Mouse (Mus musculus) ovary, postnatal 10 days (tissue): ENCODE results near the gene Tbx15.

Experiments used
- DNase-seq: peaks from one replicate; pipeline ENCODE4 v3.0.0; 2022; ENCODE audit warnings: low spot score

Tbx15 gene

GRCm38 (mm10) chr3:99240213-99240720, at the start of gene Tbx15:
Gene Tbx15, plus strand, starts transcription at chr3:99240381.
- no peak for DNase-seq

- DNase-seq = no peak
Observed at GRCm38 (mm10) chr3:99193576-99193975, 46.6 kb upstream of the Tbx15 start.

- no peak for DNase-seq
Observed at GRCm38 (mm10) chr3:99203331-99203730, 36.9 kb upstream of the Tbx15 start.

- DNase-seq = no peak
Observed at GRCm38 (mm10) chr3:99208416-99208815, 31.8 kb upstream of the Tbx15 start.

DNA sequence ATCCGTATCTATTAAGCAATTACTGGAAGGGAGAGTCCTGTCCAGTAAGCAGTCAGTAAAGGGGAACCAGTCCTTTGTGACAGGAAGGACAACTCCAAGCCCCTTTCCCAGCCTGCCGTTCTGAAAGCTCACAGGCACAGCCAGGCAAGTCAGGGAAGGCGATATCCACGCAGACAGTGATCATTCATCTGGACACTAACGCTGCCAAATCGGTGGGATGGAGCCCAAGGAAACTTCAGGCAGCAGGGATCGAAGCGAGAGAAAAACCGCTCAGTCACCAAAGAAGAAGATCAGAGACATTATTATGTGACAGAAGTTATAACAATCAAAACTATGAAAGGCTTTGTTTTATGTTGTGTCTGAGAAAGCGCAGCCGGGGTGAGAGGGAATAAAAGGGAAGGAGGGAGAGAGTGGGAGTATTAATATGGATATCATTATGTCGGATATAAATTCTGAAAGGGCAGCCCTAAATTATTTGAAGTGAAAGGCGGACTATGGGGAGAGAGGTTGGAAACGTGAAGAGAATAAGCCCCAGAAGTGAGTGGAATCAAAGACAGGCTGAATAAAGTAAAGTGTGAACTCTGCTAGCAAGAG, 29.0 kb upstream of the Tbx15 start:
- DNase-seq = no peak

- DNase-seq = no peak
Observed at GRCm38 (mm10) chr3:99227807-99228206, 12.4 kb upstream of the Tbx15 start.

- DNase-seq = no peak
Observed at GRCm38 (mm10) chr3:99233393-99234318, 6.5 kb upstream of the Tbx15 start.

DNA sequence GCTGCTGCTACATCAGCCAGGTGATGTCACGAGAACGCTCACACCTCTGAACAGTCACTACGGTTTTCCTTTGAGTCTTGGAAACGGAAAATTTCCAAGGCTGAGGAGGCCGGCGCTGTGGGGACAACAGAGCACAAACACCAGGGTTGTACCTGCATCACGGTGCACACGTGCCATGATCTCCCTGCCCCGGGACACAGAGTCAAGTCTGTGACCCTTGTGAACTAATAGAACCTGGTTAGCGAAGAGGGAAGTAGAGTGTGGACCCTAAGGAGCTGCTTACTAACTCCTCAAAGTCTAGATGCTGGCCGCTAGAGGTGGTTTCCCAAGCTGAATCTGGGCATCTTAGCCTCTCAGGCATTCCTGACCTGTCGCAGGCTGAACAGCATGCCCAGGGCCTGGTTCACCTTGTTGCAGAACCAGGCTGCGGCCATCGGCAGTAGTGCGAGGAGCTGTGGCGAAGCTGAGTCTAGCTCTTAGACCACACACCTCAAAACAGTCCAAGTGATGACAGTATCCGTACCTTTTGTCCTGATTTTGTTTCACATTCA, 5.8 kb upstream of the Tbx15 start:
- no peak for DNase-seq

DNA sequence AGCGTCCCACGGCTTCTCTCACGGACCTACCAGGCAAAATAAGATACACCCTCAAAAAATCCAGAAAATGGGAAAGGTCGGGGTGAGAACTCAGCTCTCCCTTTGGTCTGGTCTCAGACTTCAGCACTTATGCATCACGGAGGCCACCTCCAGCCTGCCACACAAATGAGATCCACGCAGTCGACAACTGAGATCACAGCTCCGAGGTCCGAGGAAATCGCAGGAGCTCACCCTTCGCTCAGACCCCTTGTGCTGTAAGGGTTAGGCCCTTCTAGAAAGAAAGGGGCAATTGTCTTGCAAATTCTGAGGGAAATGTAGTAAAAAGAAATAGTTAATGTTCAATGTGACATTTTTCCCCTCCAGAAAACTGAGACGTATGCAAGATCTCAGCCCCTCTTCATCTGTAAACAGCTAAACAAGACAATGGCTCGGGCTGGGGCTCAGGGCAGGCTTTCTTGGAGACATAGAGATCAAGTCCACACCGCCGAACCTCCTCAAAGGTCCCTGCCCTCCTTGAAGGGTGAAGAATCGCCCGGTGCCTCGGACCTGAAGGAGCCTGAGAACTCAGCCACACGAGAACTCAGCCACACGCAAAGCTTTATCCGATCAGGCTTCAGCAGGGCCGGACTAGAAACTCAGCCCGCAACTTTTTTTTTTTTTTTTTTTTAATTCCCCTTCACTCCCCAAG, 4.9 kb upstream of the Tbx15 start:
- no peak for DNase-seq

DNA sequence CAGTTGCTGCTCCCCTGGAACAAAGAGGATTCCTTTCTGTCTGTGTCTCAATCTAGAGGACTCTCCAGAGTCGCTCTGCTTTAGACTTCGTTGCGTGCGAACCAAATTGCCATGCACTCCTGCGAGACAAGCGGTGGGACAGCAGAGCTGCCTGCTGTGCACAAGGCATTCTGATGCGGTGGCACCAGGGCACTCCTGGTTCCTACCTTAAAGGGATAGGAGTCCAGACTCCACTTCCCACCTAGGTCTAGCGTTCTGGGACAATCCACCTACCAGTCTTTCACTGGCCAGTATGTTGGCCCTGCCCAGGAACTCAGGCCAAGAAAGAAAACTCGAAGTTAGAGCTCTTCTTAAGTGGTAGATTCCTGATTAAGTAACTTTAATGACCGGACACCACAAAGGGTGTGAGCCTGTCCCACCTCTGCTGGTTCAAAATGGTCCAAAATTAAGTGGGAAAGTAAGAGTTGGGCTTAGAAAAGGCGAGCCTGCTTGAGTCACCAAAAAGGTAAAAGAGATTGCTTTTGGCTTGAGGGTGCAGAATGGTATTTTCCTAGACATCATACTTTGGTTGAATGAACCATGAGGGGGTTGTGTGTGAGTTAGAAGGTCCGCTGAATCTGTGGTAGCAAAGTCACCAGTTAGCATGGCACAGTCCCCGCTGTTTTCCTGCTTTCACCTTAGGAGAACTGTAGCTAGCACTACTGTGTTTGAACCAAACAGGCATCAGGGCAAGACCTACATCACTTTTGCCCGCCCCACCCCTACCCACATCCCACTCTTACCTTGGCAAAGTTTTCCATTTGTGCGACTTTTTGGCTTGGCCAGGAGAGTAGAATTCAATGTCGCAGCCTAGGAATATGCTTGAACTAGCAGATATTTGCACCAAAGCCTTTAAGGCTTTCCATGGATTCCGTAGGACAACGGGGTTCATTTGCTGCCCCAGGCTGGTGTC, 4.1 kb upstream of the Tbx15 start:
- DNase-seq = no peak

DNA sequence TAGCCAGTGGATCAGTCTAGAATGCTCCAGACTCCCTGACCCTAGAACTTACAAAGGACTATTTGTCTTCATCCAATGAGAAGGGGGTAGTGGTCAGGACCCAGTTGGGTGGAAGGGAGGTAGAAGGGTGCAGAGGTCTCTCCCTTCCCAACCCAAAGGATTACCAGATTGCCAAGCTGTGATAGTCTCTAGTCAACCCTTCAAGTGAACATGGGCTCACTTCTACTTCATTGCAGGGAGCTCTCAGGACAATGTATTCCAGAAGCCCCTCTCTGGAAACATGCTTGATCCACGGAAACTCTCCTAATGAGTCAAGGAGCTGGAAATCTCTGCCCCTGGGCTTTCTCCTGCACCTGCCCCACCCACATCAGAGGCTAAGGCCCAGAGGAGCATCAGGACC, 1.5 kb upstream of the Tbx15 start:
- DNase-seq = no peak

DNA sequence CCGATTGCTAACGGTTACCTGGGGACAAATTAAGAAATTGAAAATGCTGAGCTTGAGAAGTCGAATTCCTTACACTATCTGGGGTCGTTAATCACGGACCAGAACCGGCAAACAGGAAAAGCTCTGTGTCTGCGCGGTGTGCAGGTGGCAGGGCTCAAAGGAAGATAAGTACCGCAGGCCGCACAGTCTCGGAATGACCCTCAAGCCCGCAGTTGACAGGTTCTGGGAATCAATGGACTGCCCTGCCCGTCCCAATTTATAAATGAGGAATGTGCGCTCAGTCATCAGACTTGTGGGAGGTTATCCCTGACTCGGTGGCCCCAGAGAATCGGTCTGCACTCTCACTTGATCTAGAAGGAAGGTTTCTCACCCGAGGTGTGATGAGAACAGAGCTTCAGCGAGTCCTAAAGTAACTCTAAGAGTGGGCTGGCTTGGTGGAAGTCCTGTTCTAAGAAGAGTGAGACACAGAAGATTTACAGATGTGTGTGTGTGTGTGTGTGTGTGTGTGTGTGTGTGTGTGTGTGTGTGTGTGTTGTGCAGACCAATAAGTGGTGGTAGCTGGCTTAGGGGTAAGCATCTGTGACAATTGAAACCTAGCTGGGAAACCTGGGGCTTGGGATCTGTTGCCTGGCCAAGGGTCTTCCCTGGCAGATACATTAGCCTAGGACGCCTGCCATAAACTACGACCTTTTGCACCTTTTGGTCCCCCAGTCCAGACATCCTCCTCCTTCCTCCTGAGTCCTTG, 708 bp upstream of the Tbx15 start:
- DNase-seq = no peak

- no peak for DNase-seq
Observed at GRCm38 (mm10) chr3:99240811-99241738, 894 bp downstream of the Tbx15 start.

GRCm38 (mm10) chr3:99242481-99242880, 2.3 kb downstream of the Tbx15 start:
- DNase-seq = no peak

- no peak for DNase-seq
Observed at GRCm38 (mm10) chr3:99245341-99245740, 5.2 kb downstream of the Tbx15 start.

DNA sequence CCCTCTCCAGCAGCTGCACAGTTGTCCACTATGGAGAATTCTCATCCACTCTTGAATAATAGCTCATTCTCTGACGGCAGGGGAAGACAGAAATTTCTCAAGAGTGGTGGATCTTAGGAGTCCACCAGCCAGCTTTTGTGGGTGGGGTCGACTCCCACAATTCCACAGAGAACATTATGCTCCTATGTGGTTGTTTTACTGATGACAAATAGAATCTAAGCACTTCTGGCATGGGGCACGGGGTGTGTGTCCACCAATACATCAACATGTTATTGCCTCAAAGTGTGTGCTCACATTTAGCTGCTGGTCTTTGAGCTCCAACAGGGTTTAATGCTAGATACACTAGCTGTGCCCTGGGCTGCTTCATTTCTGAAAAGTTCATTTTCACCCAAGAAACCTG, 6.4 kb downstream of the Tbx15 start:
- no peak for DNase-seq

GRCm38 (mm10) chr3:99247586-99247985, 7.4 kb downstream of the Tbx15 start:
- DNase-seq = no peak

- DNase-seq = no peak
Observed at GRCm38 (mm10) chr3:99247996-99248801, 8.0 kb downstream of the Tbx15 start.
